Mouse (Mus musculus) layer of hippocampus, adult 18-20 months (tissue): Measurements from ENCODE around the gene Gdpd2. TPM values are rescaled to one million over a fixed set of nuclear protein-coding genes. Genes with fewer than 3 reads are reported as not detected.

Experiments
- DNase-seq, 2 experiments: peaks; one replicate each; pipeline ENCODE4 v3.0.0; 2022; ENCODE audit warnings: low spot score in 2 of 2
- total RNA-seq, 2 experiments: library from RNA; stranded (reverse); gene quantifications; 2 replicates each; pipeline ENCODE4 v1.2.3; 2021

Gene Gdpd2
- total RNA-seq, 2 experiments from 2014 or later, result 8.2 to 14.9 TPM

- no peak for DNase-seq
Measured at GRCm38 (mm10) chrX:100776985-100777654, 47.4 kb downstream of the Gdpd2 start.

GRCm38 (mm10) chrX:100777655-100778234, 48.1 kb downstream of the Gdpd2 start:
- no peak for DNase-seq

- no peak for DNase-seq
Measured at GRCm38 (mm10) chrX:100778397-100778796, 48.7 kb downstream of the Gdpd2 start.

Other genes starting within 250 kb of the Gdpd2 start
- 10 to 100 TPM; 38.1 to 39.6 TPM for gene Igbp1, start 235.6 kb upstream of the Gdpd2 start, total RNA-seq
- under 1 TPM; 0.43 to 0.45 TPM for gene Dgat2l6, start 205.0 kb upstream of the Gdpd2 start, total RNA-seq
- gene Awat1, start 157.6 kb upstream of the Gdpd2 start, total RNA-seq, result not detected
- gene P2ry4, start 135.0 kb upstream of the Gdpd2 start, total RNA-seq, result under 1 TPM in 1 of 2 experiments, not detected in 1; 0.07 TPM
- under 1 TPM; 0.84 to 0.92 TPM for gene Arr3, start 124.4 kb upstream of the Gdpd2 start, total RNA-seq
- under 1 TPM; 0.43 to 0.50 TPM for gene Kif4, start 104.1 kb upstream of the Gdpd2 start, total RNA-seq
- 10 to 100 TPM; 41.6 to 43.5 TPM for gene Pdzd11, start 103.3 kb upstream of the Gdpd2 start, total RNA-seq
- gene Dlg3, start 37.8 kb downstream of the Gdpd2 start, total RNA-seq, result 100 to 1,000 TPM; 149 to 153 TPM